Mouse (Mus musculus): ENCODE results near the gene Nacc1. TPM values are rescaled to one million over a fixed set of nuclear protein-coding genes. Genes with fewer than 3 reads are reported as not detected.
"Not testable (repeated sequence)": the region's sequence is repeated elsewhere in the genome, so short reads cannot be mapped to it uniquely, and the experiment has no call there.

Gene Nacc1
- total RNA-seq, 2 experiments from 2014 or later, result 97.8 to 97.9 TPM

DNA sequence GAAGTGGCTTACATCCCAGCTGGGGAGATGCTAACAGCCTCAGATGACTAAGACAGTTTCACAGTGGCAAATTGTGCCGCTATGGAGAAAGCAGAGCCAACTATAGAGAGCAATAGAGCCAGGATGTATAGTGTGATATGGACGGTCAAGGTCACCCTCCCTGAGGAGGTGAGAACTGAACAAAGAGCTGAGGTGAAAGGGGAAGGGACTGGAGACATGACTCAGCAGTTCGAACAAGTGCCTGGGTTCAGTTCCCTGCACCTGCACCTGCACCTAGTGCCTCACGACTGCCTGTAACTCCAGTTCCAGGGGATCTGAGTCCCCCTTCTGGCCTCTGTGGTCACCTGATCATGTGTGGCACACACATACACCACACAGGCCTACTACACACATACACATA is 57.5 kb downstream of the Nacc1 start:
- intact Hi-C loops (cut with DNase I), result no loop called here
- DNase-seq (ENCODE audit: low spot score in 2 of 2), result no peak

DNA sequence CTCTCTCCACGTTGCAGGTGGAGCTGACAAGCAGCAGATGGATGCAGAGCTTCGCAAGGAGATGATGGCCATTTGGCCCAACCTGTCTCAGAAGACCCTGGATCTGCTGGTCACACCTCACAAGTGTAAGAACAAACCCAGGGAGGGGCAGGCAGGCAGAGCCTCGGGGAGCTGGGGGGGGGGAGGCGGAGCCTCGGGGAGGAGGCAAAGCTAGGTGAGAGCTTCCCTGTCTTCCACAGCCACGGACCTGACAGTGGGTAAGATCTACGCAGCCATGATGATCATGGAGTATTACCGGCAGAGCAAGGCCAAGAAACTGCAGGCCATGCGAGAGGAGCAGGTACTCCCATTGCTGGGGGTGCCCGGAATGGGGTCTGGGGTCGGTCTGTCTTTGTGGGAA is 58.1 kb downstream of the Nacc1 start:
- no peak for DNase-seq (ENCODE audit: low spot score in 2 of 2)
- intact Hi-C loops (cut with DNase I), result no loop called here

DNA sequence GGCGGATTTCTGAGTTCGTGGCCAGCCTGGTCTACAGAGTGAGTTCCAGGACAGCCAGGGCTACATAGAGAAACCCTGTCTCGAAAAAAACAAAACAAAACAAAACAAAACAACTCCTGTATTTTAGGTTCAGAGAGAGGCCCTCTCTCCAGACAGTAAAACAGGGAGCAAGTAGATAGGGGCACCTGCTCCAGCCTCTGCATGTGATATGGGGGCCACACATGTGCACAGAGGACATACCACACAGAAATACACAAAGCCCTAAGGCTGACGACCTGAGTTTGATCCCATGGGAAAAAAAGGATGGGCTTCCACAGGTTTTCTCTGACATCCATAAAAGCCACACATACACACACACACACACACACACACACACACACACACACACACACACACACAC is 64.2 kb downstream of the Nacc1 start:
- intact Hi-C loops (cut with DNase I); DNase-seq (ENCODE audit: low spot score in 2 of 2): not testable (repeated sequence)

DNA sequence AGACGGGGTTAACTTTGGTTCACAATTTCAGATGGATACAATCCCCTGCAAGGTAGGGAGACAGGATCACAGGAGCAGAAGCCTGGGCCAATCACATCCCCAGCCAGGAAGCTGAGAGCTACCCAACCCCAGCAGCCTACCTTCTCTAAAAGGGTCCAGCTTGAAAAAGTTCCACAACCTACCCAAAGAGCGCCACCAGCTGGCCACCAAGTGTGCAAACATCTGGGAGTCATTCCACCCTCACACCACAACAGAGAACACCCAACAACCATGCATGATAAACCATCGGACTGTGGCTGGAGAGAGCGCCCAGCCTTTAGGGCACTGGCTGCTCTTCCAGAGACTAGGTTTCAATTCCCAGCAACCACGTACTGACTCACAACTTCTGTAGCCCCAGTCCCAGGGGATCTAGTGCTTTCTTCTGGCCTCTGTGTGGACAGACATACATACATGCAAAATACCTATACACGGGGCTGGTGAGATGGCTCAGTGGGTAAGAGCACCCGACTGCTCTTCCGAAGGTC is 66.5 kb downstream of the Nacc1 start:
- DNase-seq (ENCODE audit: low spot score in 2 of 2), result no peak
- intact Hi-C loops (cut with DNase I), result no loop called here

Other genes with a start within 250 kb of the Nacc1 start
- gene Ier2, start 25.0 kb downstream of the Nacc1 start, total RNA-seq (2021), result 10 to 100 TPM; 10.5 to 18.3 TPM
- gene Trmt1, start 1.6 kb downstream of the Nacc1 start, total RNA-seq (2021), result 10 to 100 TPM; 85.2 to 90.1 TPM
- gene Lyl1, start 13.6 kb upstream of the Nacc1 start, total RNA-seq (2021), result 1 to 10 TPM; 2.8 to 3.5 TPM
- under 1 TPM in 1 of 2 experiments, not detected in 1; 0.71 TPM for gene G430095P16Rik, start 35.1 kb upstream of the Nacc1 start, total RNA-seq (2021)
- 100 to 1,000 TPM; 273 to 322 TPM for gene Nfix, start 112.5 kb upstream of the Nacc1 start, total RNA-seq (2021)
- 1 to 10 TPM; 8.3 to 9.5 TPM for gene Dand5, start 135.0 kb upstream of the Nacc1 start, total RNA-seq (2021)
- gene Gadd45gip1, start 143.7 kb upstream of the Nacc1 start, total RNA-seq (2021), result 10 to 100 TPM; 23.4 to 24.7 TPM
- gene Rad23a, start 152.8 kb upstream of the Nacc1 start, total RNA-seq (2021), result 10 to 100 TPM; 67.8 to 73.7 TPM
- 100 to 1,000 TPM; 562 to 564 TPM for gene Calr, start 159.1 kb upstream of the Nacc1 start, total RNA-seq (2021)
- gene Farsa, start 169.1 kb upstream of the Nacc1 start, total RNA-seq (2021), result 10 to 100 TPM; 42.5 to 46.0 TPM
- 1 to 10 TPM; 6.4 to 6.5 TPM for gene Syce2, start 184.2 kb upstream of the Nacc1 start, total RNA-seq (2021)
- gene Gcdh, start 206.1 kb upstream of the Nacc1 start, total RNA-seq (2021), result 10 to 100 TPM; 31.3 to 38.3 TPM
- gene Klf1, start 214.1 kb upstream of the Nacc1 start, total RNA-seq (2021), result not detected
- 1 to 10 TPM; 3.5 to 4.0 TPM for gene Dnase2a, start 220.7 kb upstream of the Nacc1 start, total RNA-seq (2021)
- gene Mast1, start 249.5 kb upstream of the Nacc1 start, total RNA-seq (2021), result 10 to 100 TPM; 85.7 to 90.3 TPM